Mouse (Mus musculus) fibroblast of lung, adult 2 months (primary cell): ENCODE results near the gene Plin4.

Experiments
- DNase-seq: peaks from one replicate; pipeline ENCODE4 v3.0.0-alpha.2; 2011; ENCODE audit warnings: low read depth

The Plin4 gene

DNA sequence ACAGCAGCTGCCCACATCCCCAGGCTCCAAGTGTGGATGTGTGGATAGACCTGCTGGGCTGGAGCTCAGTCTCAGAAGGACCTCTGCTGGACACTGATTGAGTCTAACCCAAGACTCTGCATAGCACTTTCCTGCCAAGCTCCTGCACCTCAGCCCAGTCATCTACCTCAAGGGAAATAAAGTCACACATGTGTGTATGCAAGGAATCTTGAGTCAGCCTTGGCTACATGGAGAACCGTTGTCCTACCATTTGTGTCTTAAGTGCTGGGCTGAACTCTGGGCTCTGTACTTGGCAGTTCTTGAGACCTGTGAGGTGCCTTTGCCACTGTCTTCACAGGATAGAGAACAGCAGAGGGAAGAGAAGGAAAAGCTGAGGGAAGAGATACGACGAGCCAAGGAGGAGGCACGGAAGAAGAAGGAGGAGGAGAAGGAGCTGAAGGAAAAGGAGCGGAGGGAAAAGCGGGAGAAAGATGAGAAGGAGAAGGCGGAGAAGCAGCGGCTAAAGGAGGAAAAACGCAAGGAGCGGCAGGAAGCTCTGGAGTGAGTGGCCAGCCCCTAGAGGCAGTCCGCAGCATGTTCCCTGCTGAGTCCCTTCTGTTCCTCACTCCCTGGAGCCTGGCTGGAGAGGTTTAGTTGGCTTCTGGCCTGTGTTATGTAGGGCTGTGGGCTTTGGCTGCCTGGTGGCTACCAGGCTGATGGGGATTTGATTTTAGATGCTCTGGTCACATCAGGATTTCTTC, 52.1 kb downstream of the Plin4 start:
- no peak for DNase-seq

DNA sequence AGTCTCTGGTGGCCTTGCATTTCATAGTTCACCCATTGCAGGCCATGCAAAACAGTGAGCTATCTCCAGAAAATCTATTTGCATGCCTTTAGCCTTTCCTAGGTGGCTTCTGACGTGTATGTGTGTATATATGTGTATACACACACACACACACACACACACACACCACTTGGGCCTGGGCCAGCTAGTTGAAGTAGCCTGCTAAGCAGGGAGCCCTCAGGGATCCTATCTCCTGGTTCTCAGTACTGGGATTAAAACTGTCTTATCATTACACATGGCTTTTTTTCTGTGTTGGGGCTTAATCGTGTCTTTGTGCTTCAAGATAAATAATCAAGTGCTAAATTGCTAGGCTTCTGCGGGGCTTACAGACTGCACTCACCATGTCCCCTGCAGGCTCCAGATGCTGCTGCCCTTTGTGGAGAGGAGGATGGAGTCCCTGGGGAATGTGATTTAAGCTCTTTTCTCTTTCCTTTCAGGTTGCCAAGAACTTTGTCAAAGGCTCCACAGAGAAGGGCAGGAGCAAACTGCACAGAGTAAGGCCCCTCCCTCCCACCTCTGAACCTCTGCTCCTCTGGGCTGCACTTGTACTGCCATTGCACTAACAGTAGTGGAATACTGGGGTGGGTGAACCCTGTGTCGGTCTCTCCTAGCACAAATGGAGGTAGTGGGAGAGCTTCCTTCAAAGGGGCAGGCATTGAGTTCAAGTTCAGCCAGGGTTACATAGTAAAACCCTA, 53.5 kb downstream of the Plin4 start:
- no peak for DNase-seq

- no peak for DNase-seq
These were observed 54.7 kb downstream of the Plin4 start for GRCm38 (mm10) chr17:56054938-56055337.

DNA sequence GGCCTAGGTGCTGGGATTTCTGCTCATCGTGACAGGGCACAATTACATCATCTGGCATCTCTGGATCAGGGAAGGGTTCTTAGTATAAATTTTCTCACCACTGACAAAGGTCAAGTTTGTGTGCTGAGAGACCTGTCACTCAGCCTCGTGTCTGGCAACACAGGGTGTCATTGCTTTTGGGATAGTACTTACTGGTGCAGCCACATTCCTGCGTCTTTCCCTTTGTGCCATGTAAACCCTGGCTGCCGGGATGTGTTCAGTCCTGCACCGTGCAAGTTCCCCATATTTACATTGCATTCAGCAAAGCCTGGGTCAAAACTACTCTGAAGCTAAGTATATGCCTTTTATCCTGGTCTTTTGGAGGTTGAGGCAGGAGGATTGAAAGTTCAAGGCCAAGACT, 58.2 kb downstream of the Plin4 start:
- no peak for DNase-seq
